Mouse (Mus musculus): Measurements from ENCODE around the gene Omt2b.
"Not testable (repeated sequence)": the region's sequence is repeated elsewhere in the genome, so short reads cannot be mapped to it uniquely, and the experiment has no call there.

Gene Omt2b

GRCm38 (mm10) chr9:78327289-78327688, at the start of gene Omt2b:
Gene Omt2b (plus strand): TSS chr9:78327589.
- not testable (repeated sequence) for DNase-seq (ENCODE audit: low spot score)

DNA sequence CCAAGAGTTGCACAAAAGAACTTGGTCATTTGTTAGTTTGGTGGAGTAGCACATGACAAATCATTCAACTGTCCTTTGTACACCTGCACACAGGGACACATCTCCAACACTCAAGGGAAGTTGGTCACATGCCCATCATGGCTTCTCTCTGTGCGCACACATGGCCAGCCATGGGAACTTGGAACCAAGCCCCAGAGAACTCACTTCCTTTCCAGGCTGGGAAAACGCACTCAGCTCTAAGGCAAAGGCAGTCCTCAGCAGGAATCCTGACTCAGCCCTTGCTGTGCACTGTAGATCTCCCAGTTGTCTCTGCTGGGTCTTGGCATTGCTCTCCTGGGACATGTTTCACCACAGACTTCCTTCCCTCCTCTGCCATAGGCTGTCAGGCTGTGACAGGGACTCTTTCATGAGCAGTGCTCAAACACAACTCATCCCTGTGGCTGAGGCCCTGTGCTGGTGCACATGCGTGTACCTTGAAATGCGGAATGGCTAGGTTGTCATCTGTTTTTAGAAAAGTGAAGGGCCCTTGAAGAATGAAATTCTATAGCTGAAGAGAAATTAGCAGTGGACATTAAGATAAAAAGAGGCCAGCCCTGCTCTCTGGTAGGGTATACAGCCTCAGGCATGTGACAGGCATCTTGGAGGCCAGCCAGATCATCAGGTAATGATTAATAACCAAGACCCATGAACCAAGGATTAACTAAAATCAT, 45.2 kb upstream of the Omt2b start:
- not testable (repeated sequence) for DNase-seq (ENCODE audit: low spot score)

- not testable (repeated sequence) for DNase-seq (ENCODE audit: low spot score)
Measured at GRCm38 (mm10) chr9:78289063-78289462, 38.3 kb upstream of the Omt2b start.

DNA sequence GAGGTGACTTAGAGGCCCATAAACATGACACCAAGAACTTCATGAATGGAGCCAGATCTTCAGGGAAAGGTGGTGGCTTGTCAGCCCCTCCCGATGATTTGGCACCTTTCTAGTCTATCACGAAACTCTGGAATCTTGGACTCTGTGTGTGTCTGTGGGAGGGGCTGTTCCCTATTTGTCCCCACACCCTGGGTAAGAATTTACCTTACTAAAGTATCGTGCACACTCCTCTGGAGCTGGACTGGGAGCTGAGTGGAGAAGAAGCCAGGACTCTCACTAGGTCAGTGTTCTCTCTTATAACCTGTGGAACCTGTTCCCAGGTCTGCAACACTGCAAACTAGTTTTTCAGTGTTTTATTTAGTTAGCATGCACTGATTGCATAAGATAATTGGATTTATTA, 37.7 kb upstream of the Omt2b start, which contains the start of gene Gm10639:
Gm10639 (plus strand) TSS at position 201 of the 400 bp plus-strand sequence.
- DNase-seq (ENCODE audit: low spot score) = not testable (repeated sequence)

GRCm38 (mm10) chr9:78292462-78292861, 34.9 kb upstream of the Omt2b start:
- DNase-seq (ENCODE audit: low spot score) = not testable (repeated sequence)

- DNase-seq (ENCODE audit: low spot score) = not testable (repeated sequence)
Measured at GRCm38 (mm10) chr9:78293683-78294082, 33.7 kb upstream of the Omt2b start.

- not testable (repeated sequence) for DNase-seq (ENCODE audit: low spot score)
Measured at GRCm38 (mm10) chr9:78294781-78295180, 32.6 kb upstream of the Omt2b start.

- DNase-seq (ENCODE audit: low spot score) = not testable (repeated sequence)
Measured at GRCm38 (mm10) chr9:78296089-78296488, 31.3 kb upstream of the Omt2b start.

DNA sequence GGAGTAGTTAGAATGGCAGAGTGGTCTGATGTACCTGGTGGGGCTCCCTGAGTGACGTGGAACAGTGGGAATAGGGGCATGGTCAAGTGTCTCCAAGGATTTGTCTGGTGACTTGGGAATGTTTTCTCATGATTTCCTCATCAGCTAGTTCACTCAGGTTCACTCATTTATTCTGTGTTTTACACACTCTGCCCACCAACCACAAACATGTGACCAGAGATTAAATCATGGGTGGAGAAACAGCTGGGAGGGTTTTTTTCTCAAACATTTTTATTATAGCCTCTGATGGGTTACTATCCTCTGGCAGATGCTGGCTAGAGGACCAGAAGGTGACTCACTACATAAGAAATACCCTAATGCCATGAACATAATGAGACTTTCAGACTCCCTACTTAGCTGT, 29.2 kb upstream of the Omt2b start:
- DNase-seq (ENCODE audit: low spot score) = no peak

DNA sequence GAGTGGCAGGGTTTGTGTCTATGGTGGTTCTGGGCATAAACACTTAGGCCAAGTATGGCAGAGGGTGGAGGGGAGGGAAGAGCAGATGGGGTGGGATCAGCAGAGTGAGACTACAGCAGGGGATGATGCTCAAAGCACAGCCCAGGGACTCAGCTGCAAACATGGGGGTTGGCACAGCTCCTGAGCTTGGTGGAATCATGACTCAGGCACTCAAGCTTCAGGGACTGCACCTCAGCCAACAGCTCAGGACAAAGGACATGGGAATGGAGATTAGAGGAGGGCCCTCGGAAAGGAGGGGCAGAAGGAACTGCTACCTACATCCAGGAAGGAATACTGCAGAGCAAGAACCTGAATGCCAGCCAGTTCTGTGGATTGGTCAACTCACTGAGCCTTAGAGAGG, 28.2 kb upstream of the Omt2b start:
- not testable (repeated sequence) for DNase-seq (ENCODE audit: low spot score)

DNA sequence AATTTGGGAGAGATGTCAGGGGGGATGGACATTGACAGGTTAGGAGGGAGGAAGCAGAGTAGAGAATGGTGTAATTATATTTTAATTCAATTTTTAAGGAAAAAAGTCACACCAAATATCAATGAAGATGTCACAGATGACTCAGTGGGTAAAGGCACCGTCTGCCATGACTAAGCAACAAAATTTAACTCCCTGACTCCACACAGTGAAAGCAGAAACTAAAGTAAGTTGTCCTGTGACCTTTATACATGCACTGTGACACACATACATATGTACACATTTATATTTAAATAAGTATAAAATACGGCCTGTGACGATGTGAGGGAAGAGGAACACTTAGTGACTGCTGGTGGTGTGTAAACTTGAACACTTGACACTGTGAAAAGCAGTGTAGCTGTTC, 19.3 kb upstream of the Omt2b start:
- not testable (repeated sequence) for DNase-seq (ENCODE audit: low spot score)

GRCm38 (mm10) chr9:78314696-78315095, 12.7 kb upstream of the Omt2b start, which contains the start of gene Omt2a:
Gene Omt2a (minus strand): TSS chr9:78314796.
- no peak for DNase-seq (ENCODE audit: low spot score)

DNA sequence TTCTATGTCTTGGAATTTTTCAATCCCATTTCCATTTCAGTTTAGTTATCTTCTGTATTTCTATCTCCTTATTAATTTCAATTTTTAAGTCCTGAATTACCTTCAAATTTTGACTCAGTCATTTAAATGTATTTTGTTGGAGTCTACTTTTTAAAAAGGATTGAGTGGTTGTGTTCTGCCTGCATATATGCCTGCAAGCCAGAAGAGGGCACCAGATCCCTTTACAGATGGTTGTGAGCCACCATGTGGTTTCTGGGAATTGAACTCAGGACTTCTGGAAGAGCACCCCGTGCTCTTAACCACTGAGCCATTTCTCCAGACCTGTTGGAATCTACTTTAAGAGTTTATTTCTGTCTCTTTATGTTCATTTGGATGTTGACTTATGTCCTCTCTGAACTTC, 7.9 kb upstream of the Omt2b start:
- DNase-seq (ENCODE audit: low spot score) = no peak

- DNase-seq (ENCODE audit: low spot score) = not testable (repeated sequence)
Measured at GRCm38 (mm10) chr9:78337050-78337449, 9.7 kb downstream of the Omt2b start.

GRCm38 (mm10) chr9:78340324-78340723, 12.9 kb downstream of the Omt2b start:
- DNase-seq (ENCODE audit: low spot score) = not testable (repeated sequence)

- DNase-seq (ENCODE audit: low spot score) = not testable (repeated sequence)
Measured at GRCm38 (mm10) chr9:78342494-78342893, 15.1 kb downstream of the Omt2b start.

DNA sequence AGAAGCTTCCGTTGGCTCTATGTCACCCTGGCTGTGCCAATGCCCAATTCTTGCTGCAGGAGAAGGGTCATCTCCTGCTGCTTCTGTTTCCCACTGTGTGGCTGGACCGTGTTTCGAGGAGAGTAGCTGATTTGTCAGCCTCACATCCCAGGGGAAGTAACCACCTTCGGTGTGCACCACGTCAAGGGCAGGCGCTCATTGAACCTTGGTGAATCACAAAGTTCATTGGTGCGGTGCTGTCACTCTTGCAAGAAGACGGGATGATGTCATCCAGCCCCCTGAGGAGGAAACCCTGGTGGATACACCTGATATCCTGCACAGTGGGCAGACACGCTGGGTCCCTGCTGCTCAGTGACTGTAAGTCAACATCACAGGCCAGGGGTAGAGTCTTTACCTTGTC, 15.7 kb downstream of the Omt2b start:
- not testable (repeated sequence) for DNase-seq (ENCODE audit: low spot score)

DNA sequence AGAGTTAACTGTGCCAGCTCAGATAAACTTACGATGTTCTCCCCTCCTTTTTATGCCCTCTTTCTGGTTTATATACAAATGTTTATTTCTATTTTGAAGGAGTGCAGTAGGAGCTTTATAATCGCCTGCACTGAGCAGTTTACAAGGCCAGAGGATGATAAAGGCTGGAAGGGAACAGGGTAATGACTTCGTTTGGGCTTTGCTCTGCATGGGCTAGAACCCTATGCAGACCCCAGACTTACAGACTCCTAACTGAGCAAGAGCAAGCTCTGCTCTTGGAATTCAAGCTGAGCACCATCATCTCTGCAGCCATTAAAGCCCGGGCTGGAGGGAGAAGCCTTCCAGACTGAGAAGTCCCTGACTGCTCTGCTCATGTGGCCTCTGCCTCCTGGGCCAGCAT, 17.8 kb downstream of the Omt2b start:
- DNase-seq (ENCODE audit: low spot score) = not testable (repeated sequence)

DNA sequence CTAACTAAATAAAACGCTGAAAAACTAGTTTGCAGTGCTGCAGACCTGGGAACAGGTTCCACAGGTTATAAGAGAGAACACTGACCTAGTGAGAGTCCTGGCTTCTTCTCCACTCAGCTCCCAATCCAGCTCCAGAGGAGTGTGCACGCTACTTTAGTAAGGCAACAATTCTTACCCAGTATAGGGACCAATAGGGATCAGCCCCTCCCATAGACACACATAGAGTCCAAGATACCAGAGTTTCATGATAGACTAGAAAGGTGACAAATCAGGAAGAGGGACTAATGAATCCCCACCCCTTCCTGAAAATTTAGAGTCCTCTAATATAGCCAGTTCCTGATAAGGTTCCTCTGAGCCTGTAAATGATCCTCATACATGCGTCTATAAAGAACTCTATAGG, 19.6 kb downstream of the Omt2b start:
- DNase-seq (ENCODE audit: low spot score) = no peak

- DNase-seq (ENCODE audit: low spot score) = not testable (repeated sequence)
Measured at GRCm38 (mm10) chr9:78348206-78349004, 21.0 kb downstream of the Omt2b start.

- not testable (repeated sequence) for DNase-seq (ENCODE audit: low spot score)
Measured at GRCm38 (mm10) chr9:78349141-78349540, 21.8 kb downstream of the Omt2b start.

GRCm38 (mm10) chr9:78350007-78350406, 22.6 kb downstream of the Omt2b start:
- not testable (repeated sequence) for DNase-seq (ENCODE audit: low spot score)
